Mouse (Mus musculus): ENCODE measurements around the gene Ncapd3.

DNA sequence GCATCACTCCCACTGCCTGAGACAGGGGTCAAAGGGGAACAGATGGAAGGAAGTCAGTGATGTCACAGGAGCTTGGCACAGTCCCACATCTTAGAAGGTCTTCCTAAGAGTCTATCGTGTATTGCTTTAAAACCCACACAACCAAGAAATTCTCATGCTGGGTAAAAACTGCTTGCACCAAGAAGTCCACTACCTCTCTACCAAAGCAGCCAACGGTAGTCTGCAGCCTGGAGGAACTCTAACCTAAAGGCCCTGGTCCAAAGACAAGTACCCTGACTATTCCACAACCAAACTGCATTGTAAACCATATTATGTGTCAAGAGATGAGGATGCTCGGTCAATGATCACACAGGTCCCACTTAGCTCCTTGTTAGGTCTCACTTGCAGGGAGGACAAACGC lies 39.8 kb upstream of the Ncapd3 start:
- TF ChIP-seq CTCF (IDR thresholded peaks at IDR 0.05; ENCODE audit: insufficient read depth, low read length) (no peak), POLR2A (IDR thresholded peaks at IDR 0.05; ENCODE audit: borderline replicate concordance, extremely low read depth, low read depth, low read length) (no peak)

Data from lung, adult 2 months (tissue).